Mouse (Mus musculus) hindbrain, embryonic 14.5 days (tissue): ENCODE measurements around the gene Fggy. TPM values are rescaled to one million over a fixed set of nuclear protein-coding genes. Genes with fewer than 3 reads are reported as not detected.

Source experiments
- ATAC-seq: fragments of 200-750 bp; cut with Nextera tagmentation; 2 replicates; pipeline ENCODE4 v1.8.0; 2017; ENCODE audit warnings: moderate number of reproducible peaks, mild to moderate bottlenecking, moderate TSS enrichment, moderate library complexity; ENCODE audit not compliant: low FRiP score
- DNase-seq: peaks from one replicate; pipeline ENCODE4 v3.0.0-alpha.2; 2015; ENCODE audit warnings: low spot score
- H3K27ac ChIP-seq: fragments of 300-500 bp; sonication (generic); 2 replicates; pipeline ENCODE4 v1.5.1; 2014; ENCODE audit warnings: mild to moderate bottlenecking, moderate library complexity
- H3K27me3 ChIP-seq: fragments of 300-500 bp; sonication (generic); 2 replicates; pipeline ENCODE4 v1.6.1; 2014; ENCODE audit warnings: mild to moderate bottlenecking, low read length, mixed read lengths; ENCODE audit not compliant: control insufficient read depth, insufficient read depth
- H3K36me3 ChIP-seq: fragments of 300-500 bp; sonication (generic); replicated peaks from 2 replicates; pipeline ENCODE4 v1.6.1; 2014; ENCODE audit not compliant: control insufficient read depth, insufficient read depth
- H3K4me1 ChIP-seq: fragments of 300-500 bp; sonication (generic); replicated peaks from 2 replicates; pipeline ENCODE4 v1.6.1; 2014; ENCODE audit warnings: antibody characterized with exemption, low read length, mixed read lengths; ENCODE audit not compliant: control insufficient read depth, insufficient read depth
- H3K4me2 ChIP-seq: fragments of 300-500 bp; sonication (generic); replicated peaks from 2 replicates; pipeline ENCODE4 v1.6.1; 2014; ENCODE audit warnings: mild to moderate bottlenecking, moderate library complexity
- H3K4me3 ChIP-seq: fragments of 300-500 bp; sonication (generic); replicated peaks from 2 replicates; pipeline ENCODE4 v1.5.1; 2014; ENCODE audit warnings: mild to moderate bottlenecking, low read length
- H3K9ac ChIP-seq: fragments of 300-500 bp; sonication (generic); 2 replicates; pipeline ENCODE4 v1.6.1; 2014
- H3K9me3 ChIP-seq: fragments of 300-500 bp; sonication (generic); 2 replicates; pipeline ENCODE4 v1.6.1; 2016; ENCODE audit warnings: low read length; ENCODE audit not compliant: control insufficient read depth
- WGBS: fragments of 180-500 bp; shearing (Covaris S2); extraction: QIAGEN DNeasy Blood & Tissue Kit; methylation state at CpG from one replicate; pipeline ENCODE4 v1.1.7; 2014; 5-methylcytosine and 5-hydroxymethylcytosine counted together
- polyA plus RNA-seq: library from polyadenylated mRNA; unstranded; fragments of >200 nt; fragmentation: Nextera tagmentation; extraction: Ambion mirVana; gene quantifications from 2 replicates; pipeline ENCODE4 v1.2.1, GENCODE M21; 2014

The Fggy gene
- polyA plus RNA-seq, 1 experiment from 2014 or later, result 7.6 TPM

DNA sequence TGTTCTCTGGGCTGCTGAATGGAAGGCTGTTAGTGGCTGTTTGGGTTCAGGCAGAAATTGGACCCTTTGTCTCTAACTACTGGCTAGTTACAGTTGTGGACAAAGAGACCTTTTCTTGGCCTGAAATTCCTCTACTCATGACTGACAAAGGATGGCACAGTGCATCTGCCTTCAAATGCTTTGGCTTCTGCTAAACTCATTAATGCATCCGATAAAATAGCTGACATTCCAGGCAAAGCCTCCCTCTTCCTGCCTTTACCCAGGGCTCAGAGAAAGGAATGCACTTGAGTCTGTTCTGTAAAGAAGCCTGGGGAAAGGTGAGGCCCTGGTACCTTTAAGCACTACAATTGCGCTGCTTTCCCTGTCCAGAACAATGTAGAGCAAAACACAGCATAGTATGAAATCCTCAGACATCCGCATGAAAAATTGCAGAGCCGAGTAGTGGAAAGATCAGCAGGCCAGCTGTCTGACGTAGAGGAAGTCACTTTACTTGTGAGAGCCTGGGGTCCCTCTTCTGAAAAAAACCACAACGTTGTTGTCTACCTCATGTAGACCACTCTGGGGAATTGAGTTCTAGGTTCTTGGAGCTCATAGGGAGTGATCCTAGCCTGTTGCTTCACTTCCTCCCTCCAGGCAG is 288.8 kb downstream of the Fggy start:
- no peaks in the 10 kb centered on the region for H3K4me1 ChIP-seq
- no peak overlapping the region for H3K4me3 ChIP-seq
- H3K9me3 ChIP-seq, result no peaks in the 10 kb centered on the region
- no peak overlapping the region for H3K27ac ChIP-seq
- 55% methylated on average over 6 of the region's 6 CpGs for WGBS
- no peaks in the 10 kb centered on the region for H3K36me3 ChIP-seq
- DNase-seq, result no peak
- no peak overlapping the region for H3K9ac ChIP-seq
- ATAC-seq, result no peak
- no peaks in the 10 kb centered on the region for H3K27me3 ChIP-seq
- H3K4me2 ChIP-seq, result no peak overlapping the region

GRCm38 (mm10) chr4:95847219-95847618 is 289.9 kb downstream of the Fggy start:
- H3K36me3 ChIP-seq, result no peaks in the 10 kb centered on the region
- H3K4me1 ChIP-seq, result no peaks in the 10 kb centered on the region
- no peaks in the 10 kb centered on the region for H3K9me3 ChIP-seq
- DNase-seq (no peak), ATAC-seq (no peak)
- H3K4me2 ChIP-seq, result no peak overlapping the region
- H3K27me3 ChIP-seq, result no peaks in the 10 kb centered on the region
- no peak overlapping the region for H3K4me3 ChIP-seq
- H3K9ac ChIP-seq, result no peak overlapping the region
- no peak overlapping the region for H3K27ac ChIP-seq

DNA sequence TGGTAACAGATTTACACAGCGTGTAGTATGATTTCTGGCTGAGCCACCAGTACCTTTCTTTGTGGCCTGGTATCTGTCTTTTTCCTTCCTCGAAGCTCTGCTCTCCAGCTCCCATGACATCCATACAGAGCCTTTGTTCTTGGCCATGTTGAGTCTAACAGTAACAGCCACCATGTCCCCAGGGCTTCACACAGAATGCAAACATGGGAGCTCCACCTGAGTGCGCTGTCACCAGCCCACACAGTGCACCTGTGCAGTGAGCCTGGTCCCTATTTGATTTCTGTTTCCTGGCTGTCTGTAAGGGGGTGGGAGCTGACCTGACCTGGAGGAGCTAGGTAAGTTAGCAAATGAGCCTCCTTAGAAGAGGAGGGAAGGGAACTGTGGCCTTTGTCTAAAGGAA is 290.4 kb downstream of the Fggy start:
- Histone ChIP-seq H3K27ac (no peak overlapping the region), H3K9me3 (no peaks in the 10 kb centered on the region), H3K36me3 (no peaks in the 10 kb centered on the region), H3K4me3 (no peak overlapping the region), H3K4me2 (no peak overlapping the region), H3K27me3 (no peaks in the 10 kb centered on the region), H3K9ac (no peak overlapping the region), H3K4me1 (no peaks in the 10 kb centered on the region)
- no peak for DNase-seq
- ATAC-seq, result no peak
- WGBS, result 88% methylated on average over 3 of the region's 3 CpGs

DNA sequence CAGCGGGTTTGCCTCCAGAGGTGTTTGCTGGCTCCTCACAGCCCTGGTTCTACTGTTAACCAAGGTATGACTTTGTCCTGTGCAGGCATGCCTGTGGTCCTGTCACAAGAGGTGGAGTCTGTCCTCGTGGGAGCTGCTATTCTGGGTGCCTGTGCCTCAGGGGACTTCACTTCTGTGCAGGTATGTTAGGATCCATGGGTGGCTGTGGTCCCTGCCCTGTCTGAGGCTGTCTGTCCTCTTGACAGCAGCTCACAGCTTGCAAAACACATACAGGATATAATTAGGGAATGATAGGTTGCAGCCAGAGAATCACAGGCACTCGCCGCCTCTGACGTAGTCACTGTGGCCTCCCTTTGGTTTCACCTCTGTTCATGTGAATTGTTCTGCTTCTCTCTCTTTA is 292.2 kb downstream of the Fggy start:
- no peak overlapping the region for H3K4me2 ChIP-seq
- H3K27ac ChIP-seq, result no peak overlapping the region
- ATAC-seq (no peak), DNase-seq (no peak)
- no peak overlapping the region for H3K9ac ChIP-seq
- no peaks in the 10 kb centered on the region for H3K36me3 ChIP-seq
- no peaks in the 10 kb centered on the region for H3K9me3 ChIP-seq
- H3K4me3 ChIP-seq, result no peak overlapping the region
- WGBS, result 87% methylated on average over 5 of the region's 5 CpGs
- H3K4me1 ChIP-seq, result no peaks in the 10 kb centered on the region
- H3K27me3 ChIP-seq, result no peaks in the 10 kb centered on the region

DNA sequence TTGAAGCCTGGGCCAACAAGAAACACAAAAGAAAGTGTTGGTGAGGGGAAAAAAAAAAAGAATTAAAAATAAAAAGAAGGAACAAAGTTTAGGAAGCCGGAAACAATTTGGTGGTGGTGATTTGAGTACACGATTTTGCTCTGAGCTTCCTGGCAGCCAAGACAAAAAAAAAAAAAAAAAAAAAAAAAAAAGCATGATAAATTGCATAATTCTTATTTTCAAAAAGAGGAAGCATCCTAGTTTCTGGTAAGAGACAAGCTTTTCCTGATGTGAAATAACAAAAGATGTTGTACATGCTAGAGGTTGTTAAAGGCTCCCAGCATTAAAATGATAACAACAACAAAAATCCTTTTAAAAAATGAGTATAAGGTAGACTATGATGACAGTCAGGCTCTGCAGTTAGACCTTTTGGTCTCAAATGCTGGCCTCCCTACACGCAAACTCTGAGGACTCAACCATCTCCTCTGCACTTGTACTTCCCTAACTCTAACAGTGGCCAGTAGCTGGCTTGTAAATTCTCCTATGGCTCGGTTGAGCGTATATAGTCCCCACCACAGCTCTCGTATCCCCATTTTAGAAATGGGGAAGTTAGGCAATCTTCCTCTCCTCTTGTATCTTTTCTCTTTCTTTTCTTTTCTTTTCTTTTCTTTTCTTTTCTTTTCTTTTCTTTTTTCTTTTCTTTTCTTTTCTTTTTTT is 292.9 kb downstream of the Fggy start:
- Histone ChIP-seq H3K4me1 (no peaks in the 10 kb centered on the region), H3K9ac (no peak overlapping the region), H3K27ac (no peak overlapping the region), H3K4me2 (no peak overlapping the region), H3K9me3 (no peaks in the 10 kb centered on the region), H3K4me3 (no peak overlapping the region), H3K36me3 (no peaks in the 10 kb centered on the region), H3K27me3 (no peaks in the 10 kb centered on the region)
- DNase-seq, result no peak
- no peak for ATAC-seq
- WGBS, result 90% methylated on average over 6 of the region's 6 CpGs

GRCm38 (mm10) chr4:95852257-95852656 is 294.9 kb downstream of the Fggy start:
- no peaks in the 10 kb centered on the region for H3K4me1 ChIP-seq
- H3K9ac ChIP-seq, result no peak overlapping the region
- H3K27ac ChIP-seq, result no peak overlapping the region
- no peak overlapping the region for H3K4me2 ChIP-seq
- H3K9me3 ChIP-seq, result no peaks in the 10 kb centered on the region
- WGBS, result 96% methylated on average over 2 of the region's 2 CpGs
- no peak overlapping the region for H3K4me3 ChIP-seq
- ATAC-seq (no peak), DNase-seq (no peak)
- H3K27me3 ChIP-seq, result no peaks in the 10 kb centered on the region
- no peaks in the 10 kb centered on the region for H3K36me3 ChIP-seq

DNA sequence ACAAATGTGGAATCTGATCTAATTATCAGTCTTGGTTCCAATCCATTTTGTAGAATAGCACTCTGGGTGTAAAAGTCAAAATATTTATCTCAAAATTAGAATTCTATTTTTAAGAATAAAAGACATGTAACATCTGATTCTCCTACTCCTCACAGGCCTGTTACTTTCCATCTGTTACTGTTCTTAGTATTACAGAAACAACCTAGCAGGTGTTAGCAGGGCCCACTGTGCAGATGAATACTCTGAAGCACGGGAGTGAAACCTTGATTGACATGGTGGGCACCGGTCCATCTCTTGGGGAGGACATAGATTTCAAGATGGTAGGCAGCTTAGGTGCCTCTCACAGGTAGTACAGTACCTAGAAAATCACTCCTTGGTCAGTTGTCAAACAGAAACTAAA is 298.7 kb downstream of the Fggy start:
- no peak overlapping the region for H3K4me2 ChIP-seq
- no peak overlapping the region for H3K4me3 ChIP-seq
- no peaks in the 10 kb centered on the region for H3K36me3 ChIP-seq
- DNase-seq (no peak), ATAC-seq (no peak)
- H3K4me1 ChIP-seq, result no peaks in the 10 kb centered on the region
- no peak overlapping the region for H3K27ac ChIP-seq
- no peaks in the 10 kb centered on the region for H3K9me3 ChIP-seq
- 72% methylated on average over 2 of the region's 2 CpGs for WGBS
- H3K9ac ChIP-seq, result no peak overlapping the region
- no peaks in the 10 kb centered on the region for H3K27me3 ChIP-seq

DNA sequence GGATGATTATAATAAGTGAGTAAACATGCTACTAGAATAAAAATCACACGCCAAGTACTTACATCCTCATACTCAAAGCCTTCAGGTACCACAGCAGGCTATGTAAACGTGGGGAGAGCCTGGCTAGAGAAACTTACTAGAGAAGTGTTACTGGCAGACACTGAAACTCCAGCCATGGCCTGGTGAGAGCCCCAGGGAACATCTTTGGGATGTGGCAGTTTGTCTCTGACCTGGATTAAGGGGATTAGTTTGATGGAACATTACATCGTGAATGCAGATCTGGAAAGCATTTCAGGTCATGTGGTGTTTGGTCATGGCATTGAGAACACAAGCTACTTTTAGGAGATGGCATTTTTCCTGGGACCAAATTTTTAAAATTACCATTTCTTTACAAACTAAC is 303.3 kb downstream of the Fggy start:
- Histone ChIP-seq H3K9ac (no peak overlapping the region), H3K27ac (no peak overlapping the region), H3K36me3 (no peaks in the 10 kb centered on the region), H3K4me3 (no peak overlapping the region), H3K27me3 (no peaks in the 10 kb centered on the region), H3K4me1 (no peaks in the 10 kb centered on the region), H3K4me2 (no peak overlapping the region), H3K9me3 (no peaks in the 10 kb centered on the region)
- DNase-seq (no peak), ATAC-seq (no peak)
- WGBS, result 58% methylated on average over 3 of the region's 3 CpGs

DNA sequence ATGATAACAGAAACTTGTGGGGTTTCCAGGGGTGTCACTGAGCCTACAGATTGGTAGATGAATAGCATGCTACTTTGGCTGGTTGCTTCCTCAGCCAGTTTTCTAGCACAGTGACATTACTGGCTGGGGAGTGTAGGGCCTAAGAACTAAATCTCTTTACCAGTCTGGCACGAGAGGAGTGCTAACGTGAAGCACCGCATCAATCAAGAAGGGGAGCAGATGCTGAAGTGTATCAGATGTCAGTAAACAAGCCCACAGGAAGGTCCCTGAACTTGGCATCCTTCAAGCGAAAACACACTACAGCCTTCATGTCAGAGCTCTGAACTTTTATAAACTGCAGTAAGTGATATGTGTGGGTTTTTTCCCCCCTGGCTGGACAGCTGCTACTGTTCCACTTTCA is 303.8 kb downstream of the Fggy start:
- Histone ChIP-seq H3K27ac (no peak overlapping the region), H3K36me3 (no peaks in the 10 kb centered on the region), H3K9me3 (no peaks in the 10 kb centered on the region), H3K4me2 (no peak overlapping the region), H3K27me3 (no peaks in the 10 kb centered on the region), H3K4me3 (no peak overlapping the region), H3K4me1 (no peaks in the 10 kb centered on the region), H3K9ac (no peak overlapping the region)
- 56% methylated on average over 4 of the region's 4 CpGs for WGBS
- DNase-seq (no peak), ATAC-seq (no peak)

DNA sequence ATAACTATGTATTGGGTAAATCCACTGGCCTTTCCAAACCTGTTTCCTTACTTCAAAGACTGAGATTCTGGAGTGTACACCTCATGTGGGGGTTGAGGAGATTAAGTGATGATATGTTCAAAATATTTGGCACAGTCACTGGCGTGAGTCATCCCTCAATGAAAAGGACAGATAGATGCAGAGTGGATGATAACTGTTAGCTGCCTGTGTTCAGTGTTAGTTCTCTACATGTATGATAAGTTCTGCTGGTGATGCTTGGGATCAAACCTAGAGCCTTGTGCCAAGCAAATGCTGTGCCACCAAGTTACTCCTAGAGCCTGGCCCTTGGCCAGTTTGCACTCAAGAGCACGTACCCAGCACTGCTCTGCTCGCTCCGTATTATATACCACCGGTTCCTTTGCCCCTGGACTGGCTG is 304.4 kb downstream of the Fggy start:
- Histone ChIP-seq H3K27me3 (no peaks in the 10 kb centered on the region), H3K9me3 (no peaks in the 10 kb centered on the region), H3K4me3 (no peak overlapping the region), H3K4me2 (no peak overlapping the region), H3K9ac (no peak overlapping the region), H3K36me3 (no peaks in the 10 kb centered on the region), H3K4me1 (no peaks in the 10 kb centered on the region), H3K27ac (no peak overlapping the region)
- 88% methylated on average over 5 of the region's 5 CpGs for WGBS
- DNase-seq (no peak), ATAC-seq (no peak)
